Mouse (Mus musculus): Measurements from ENCODE around the gene Trim58. TPM values are rescaled to one million over a fixed set of nuclear protein-coding genes. Genes with fewer than 3 reads are reported as not detected.
A peak's percentile ranks its signal among the peaks of the same experiment; 100 is the strongest.

Trim58 gene
- polyA plus RNA-seq, 1 experiment from 2014 or later: 0.53 TPM

DNA sequence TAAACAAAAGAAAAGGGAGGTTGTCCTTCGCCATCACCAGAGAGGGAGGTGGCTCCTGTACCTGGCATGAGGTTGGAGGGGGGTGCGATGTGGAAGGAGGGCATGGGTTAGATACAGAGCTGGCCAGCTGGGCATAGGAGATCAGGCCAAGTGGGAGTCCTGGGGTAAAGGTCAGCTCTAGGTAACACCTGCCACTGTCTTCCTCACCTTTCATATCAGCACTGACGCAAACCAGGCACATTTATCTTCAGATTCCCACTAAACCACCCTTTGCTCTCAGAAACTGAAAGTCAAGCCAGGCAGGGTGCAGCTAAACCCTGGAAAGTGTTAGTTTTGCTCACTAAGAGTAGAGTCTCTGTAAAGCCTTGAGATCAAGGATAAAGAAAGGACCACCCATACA, 21.9 kb upstream of the Trim58 start:
- WGBS: 76% methylated on average over 3 of the region's 3 CpGs
- H3K27me3 ChIP-seq: no peaks in the 10 kb centered on the region

GRCm38 (mm10) chr11:58618793-58619192, 21.5 kb upstream of the Trim58 start:
- WGBS: 45% methylated on average over 6 of the region's 6 CpGs

More for the DNA sequence above, 21.9 kb upstream of the Trim58 start:
- no peak for ATAC-seq (ENCODE audit: low FRiP score)
- H3K4me1 ChIP-seq: peaks cover 9% of the 10 kb centered on the region
- no peaks in the 10 kb centered on the region for H3K36me3 ChIP-seq
- H3K4me3 ChIP-seq: no peak overlapping the region
- no peak overlapping the region for H3K9ac ChIP-seq
- no peak overlapping the region for H3K27ac ChIP-seq
- H3K9me3 ChIP-seq (replicated peaks): no peaks in the 10 kb centered on the region
- H3K4me2 ChIP-seq (replicated peaks): no peak overlapping the region

GRCm38 (mm10) chr11:58626146-58626545, 14.1 kb upstream of the Trim58 start:
- H3K4me2 ChIP-seq (replicated peaks): no peak overlapping the region
- no peak overlapping the region for H3K4me3 ChIP-seq
- no peak overlapping the region for H3K9ac ChIP-seq
- no peaks in the 10 kb centered on the region for H3K9me3 ChIP-seq (replicated peaks)
- WGBS: 55% methylated on average over 4 of the region's 4 CpGs
- no peak for ATAC-seq (ENCODE audit: low FRiP score)
- no peaks in the 10 kb centered on the region for H3K4me1 ChIP-seq
- no peaks in the 10 kb centered on the region for H3K36me3 ChIP-seq
- H3K27ac ChIP-seq: no peak overlapping the region
- no peaks in the 10 kb centered on the region for H3K27me3 ChIP-seq

More at GRCm38 (mm10) chr11:58618793-58619192, 21.5 kb upstream of the Trim58 start:
- ATAC-seq (ENCODE audit: low FRiP score): no peak
- no peaks in the 10 kb centered on the region for H3K9me3 ChIP-seq (replicated peaks)
- no peak overlapping the region for H3K27ac ChIP-seq
- no peak overlapping the region for H3K4me2 ChIP-seq (replicated peaks)
- no peak overlapping the region for H3K9ac ChIP-seq
- H3K27me3 ChIP-seq: no peaks in the 10 kb centered on the region
- H3K4me1 ChIP-seq: peaks cover 9% of the 10 kb centered on the region
- no peak overlapping the region for H3K4me3 ChIP-seq
- no peaks in the 10 kb centered on the region for H3K36me3 ChIP-seq

GRCm38 (mm10) chr11:58630401-58630800, 9.9 kb upstream of the Trim58 start, which contains the start of gene Olfr323:
Gene Olfr323, minus strand, starts transcription at chr11:58630501.
- no peak within 1 kb of the TSS for H3K4me2 ChIP-seq (replicated peaks)
- no peak within 1 kb of the TSS for H3K27ac ChIP-seq
- WGBS: 74% methylated on average over 5 of the region's 5 CpGs
- H3K36me3 ChIP-seq: no peaks in the 10 kb centered on the region
- H3K4me3 ChIP-seq: no peak within 1 kb of the TSS
- H3K27me3 ChIP-seq: no peaks in the 10 kb centered on the region
- no peaks in the 10 kb centered on the region for H3K4me1 ChIP-seq
- ATAC-seq (ENCODE audit: low FRiP score): no peak
- no peaks in the 10 kb centered on the region for H3K9me3 ChIP-seq (replicated peaks)
- H3K9ac ChIP-seq: no peak within 1 kb of the TSS

DNA sequence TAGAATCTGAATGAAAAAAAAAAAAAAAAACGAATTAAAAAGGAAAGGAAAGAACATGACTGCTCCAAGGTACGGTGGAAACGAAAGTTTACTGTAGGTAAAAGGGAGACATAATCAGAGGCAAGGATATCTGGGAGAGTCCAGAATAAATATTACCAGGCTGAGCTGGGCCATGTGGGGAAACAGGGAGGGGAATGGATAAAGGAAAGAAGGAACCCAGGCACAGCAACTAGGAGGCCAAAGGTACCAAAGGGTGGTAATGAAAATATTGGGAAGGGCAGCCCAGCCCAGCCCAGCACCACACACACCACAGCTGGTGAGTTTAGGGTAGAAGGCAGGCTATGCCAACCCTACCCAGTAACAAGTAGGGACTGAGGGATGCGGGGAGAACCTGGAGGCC, 5.4 kb upstream of the Trim58 start:
- ATAC-seq (ENCODE audit: low FRiP score): no peak
- H3K27me3 ChIP-seq: peaks cover 4% of the 10 kb centered on the region
- no peaks in the 10 kb centered on the region for H3K36me3 ChIP-seq
- no peaks in the 10 kb centered on the region for H3K9me3 ChIP-seq (replicated peaks)
- H3K9ac ChIP-seq: no peak overlapping the region
- no peak overlapping the region for H3K4me3 ChIP-seq
- H3K4me2 ChIP-seq (replicated peaks): no peak overlapping the region
- no peak overlapping the region for H3K27ac ChIP-seq
- H3K4me1 ChIP-seq: no peaks in the 10 kb centered on the region
- WGBS: 72% methylated on average over 4 of the region's 4 CpGs

- ATAC-seq (ENCODE audit: low FRiP score): no peak
- Histone ChIP-seq H3K27ac (no peak overlapping the region), H3K4me1 (peaks cover 9% of the 10 kb centered on the region), H3K4me3 (no peak overlapping the region), H3K27me3 (peaks cover 15% of the 10 kb centered on the region), H3K9me3 (replicated peaks) (no peaks in the 10 kb centered on the region), H3K4me2 (replicated peaks) (no peak overlapping the region), H3K36me3 (no peaks in the 10 kb centered on the region), H3K9ac (no peak overlapping the region)
- 16% methylated on average over 3 of the region's 4 CpGs for whole genome bisulfite sequencing
Observed at GRCm38 (mm10) chr11:58636376-58636977, 3.8 kb upstream of the Trim58 start.

DNA sequence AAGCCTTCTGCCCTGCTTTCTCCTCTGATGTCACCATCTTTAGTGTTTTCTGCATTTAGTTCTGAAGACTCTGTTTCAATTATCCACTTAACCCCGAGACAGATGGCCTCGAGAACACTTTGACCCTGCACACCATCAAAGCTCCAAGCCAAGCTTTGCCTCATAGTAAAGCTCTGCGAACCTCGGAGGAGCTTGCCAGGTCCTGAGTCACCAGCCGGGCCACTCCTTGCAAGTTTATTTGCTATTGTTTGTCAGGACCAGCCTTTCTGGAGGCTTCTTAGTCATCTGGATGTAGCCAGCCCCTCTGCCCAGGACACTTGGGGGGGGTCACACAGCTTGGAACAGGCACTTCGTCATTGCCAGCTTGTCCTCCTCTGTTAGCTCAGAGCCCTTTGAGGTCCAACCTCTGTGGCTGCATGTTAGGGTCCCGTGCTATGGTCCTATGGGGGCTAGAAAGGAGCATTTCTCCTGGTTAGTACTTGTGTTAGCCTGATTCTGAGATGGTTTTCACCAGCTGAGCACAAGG, 2.0 kb upstream of the Trim58 start:
- Histone ChIP-seq H3K27ac (no peak overlapping the region), H3K9ac (no peak overlapping the region), H3K36me3 (no peaks in the 10 kb centered on the region), H3K27me3 (peaks cover 21% of the 10 kb centered on the region), H3K9me3 (replicated peaks) (no peaks in the 10 kb centered on the region), H3K4me1 (peaks cover 9% of the 10 kb centered on the region), H3K4me3 (no peak overlapping the region), H3K4me2 (replicated peaks) (no peak overlapping the region)
- no peak for ATAC-seq (ENCODE audit: low FRiP score)
- WGBS: 76% methylated on average over 7 of the region's 7 CpGs

- Histone ChIP-seq H3K9me3 (replicated peaks) (no peaks in the 10 kb centered on the region), H3K4me2 (replicated peaks) (peak overlapping the region; percentile 93), H3K27ac (no peak overlapping the region), H3K36me3 (no peaks in the 10 kb centered on the region), H3K4me1 (peaks cover 9% of the 10 kb centered on the region), H3K27me3 (peaks cover 21% of the 10 kb centered on the region), H3K4me3 (peak overlapping the region; percentile 37), H3K9ac (peak overlapping the region; percentile 66)
- WGBS: 34% methylated on average over 14 of the region's 14 CpGs
- no peak for ATAC-seq (ENCODE audit: low FRiP score)
Observed at GRCm38 (mm10) chr11:58641057-58641456, 792 bp downstream of the Trim58 start.

DNA sequence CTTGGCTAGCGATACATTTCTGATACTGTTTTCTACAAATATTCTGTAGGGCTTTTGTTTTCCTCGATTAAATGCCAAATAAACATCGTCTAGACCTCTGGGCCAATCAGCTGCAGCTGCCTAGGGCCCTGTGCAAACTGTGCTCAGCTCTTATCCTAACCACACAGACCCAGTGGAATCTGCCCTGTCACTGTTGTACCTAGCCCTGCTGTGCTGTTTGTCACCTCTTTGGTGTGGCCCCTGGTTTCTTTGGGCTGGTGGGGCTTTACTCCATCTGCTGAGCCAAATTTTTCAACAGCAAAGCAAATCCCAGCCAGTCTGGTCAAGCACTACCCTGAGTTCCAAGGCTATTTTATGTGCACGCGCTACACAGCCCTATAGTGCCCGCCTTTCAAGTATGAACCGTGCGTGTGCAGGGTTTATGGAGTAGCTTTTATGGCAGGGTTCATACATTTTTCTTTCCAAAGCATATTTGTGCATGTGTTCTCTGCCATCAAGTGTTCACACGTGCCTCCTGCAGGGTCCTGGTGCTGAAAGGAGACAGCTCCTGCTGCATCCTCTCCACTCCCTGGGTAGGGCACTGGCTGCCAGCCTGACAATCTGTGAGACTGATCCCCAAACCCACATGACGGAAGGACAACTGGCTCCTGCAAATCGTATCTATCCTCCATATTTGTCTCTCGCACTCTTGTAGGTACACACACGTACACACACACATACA, 1.5 kb downstream of the Trim58 start:
- Histone ChIP-seq H3K9ac (no peak overlapping the region), H3K4me2 (replicated peaks) (no peak overlapping the region), H3K27me3 (peaks cover 21% of the 10 kb centered on the region), H3K27ac (no peak overlapping the region), H3K36me3 (no peaks in the 10 kb centered on the region), H3K4me1 (peaks cover 9% of the 10 kb centered on the region), H3K4me3 (no peak overlapping the region), H3K9me3 (replicated peaks) (no peaks in the 10 kb centered on the region)
- no peak for ATAC-seq (ENCODE audit: low FRiP score)
- WGBS: 84% methylated on average over 13 of the region's 13 CpGs

GRCm38 (mm10) chr11:58643350-58643749, 3.1 kb downstream of the Trim58 start:
- no peak overlapping the region for H3K4me2 ChIP-seq (replicated peaks)
- no peaks in the 10 kb centered on the region for H3K36me3 ChIP-seq
- H3K4me3 ChIP-seq: no peak overlapping the region
- no peak for ATAC-seq (ENCODE audit: low FRiP score)
- H3K4me1 ChIP-seq: peaks cover 9% of the 10 kb centered on the region
- no peaks in the 10 kb centered on the region for H3K9me3 ChIP-seq (replicated peaks)
- H3K9ac ChIP-seq: no peak overlapping the region
- H3K27ac ChIP-seq: no peak overlapping the region
- WGBS: 36% methylated on average over 6 of the region's 6 CpGs
- H3K27me3 ChIP-seq: peaks cover 20% of the 10 kb centered on the region

DNA sequence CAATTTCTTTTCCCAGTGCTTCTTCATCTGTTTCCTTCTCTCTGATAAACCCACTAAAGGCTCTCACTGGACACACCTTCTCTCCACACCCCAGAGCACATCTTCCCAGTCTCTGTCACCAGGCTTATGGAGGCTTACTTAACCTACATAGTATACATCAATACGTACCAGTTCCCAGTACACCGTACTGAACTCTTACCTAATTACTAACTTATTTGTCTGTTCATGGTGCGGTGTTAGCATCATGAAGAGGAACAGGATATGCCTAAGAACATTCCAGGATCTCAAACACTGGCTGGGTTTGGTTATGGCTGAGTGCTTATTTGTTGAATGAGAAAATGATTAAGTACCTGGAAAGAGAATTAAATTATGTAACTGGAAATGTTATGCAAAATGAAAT, 14.9 kb downstream of the Trim58 start:
- Histone ChIP-seq H3K27ac (no peak overlapping the region), H3K4me2 (replicated peaks) (no peak overlapping the region), H3K4me3 (no peak overlapping the region), H3K36me3 (no peaks in the 10 kb centered on the region), H3K27me3 (no peaks in the 10 kb centered on the region), H3K9ac (no peak overlapping the region), H3K9me3 (replicated peaks) (0 out of 2 replicates have a peak, but pooled peaks cover 3% of the 10 kb centered on the region), H3K4me1 (no peaks in the 10 kb centered on the region; the same call in 1 of the 2 replicates)
- 85% methylated on average over 3 of the region's 3 CpGs for WGBS
- no peak for ATAC-seq (ENCODE audit: low FRiP score)

DNA sequence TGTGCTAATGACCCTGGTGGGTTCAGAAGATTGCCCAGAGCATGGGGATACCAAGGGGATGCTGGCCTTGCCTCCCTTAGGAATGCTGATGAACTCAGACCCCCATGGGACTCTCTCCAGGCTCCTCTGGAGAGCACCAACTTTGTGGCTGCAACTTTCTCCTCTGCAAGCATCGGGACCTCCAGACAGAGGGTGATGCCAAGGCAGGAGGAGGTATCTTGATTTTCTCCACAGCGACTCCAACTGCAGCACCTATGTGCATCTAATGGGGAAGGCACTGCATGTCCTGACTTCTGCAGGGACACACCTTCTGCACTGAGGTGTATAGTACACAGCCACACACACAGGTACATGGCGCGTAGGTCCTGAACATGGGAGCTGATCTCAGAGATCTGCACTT, 18.3 kb downstream of the Trim58 start, which contains the start of gene Olfr322:
Gene Olfr322 (plus strand): TSS at position 187 of the 400 bp plus-strand sequence.
- no peaks in the 10 kb centered on the region for H3K36me3 ChIP-seq
- 92% methylated on average over 4 of the region's 4 CpGs for WGBS
- H3K9me3 ChIP-seq (replicated peaks): no peaks in the 10 kb centered on the region
- no peaks in the 10 kb centered on the region for H3K27me3 ChIP-seq
- no peak for ATAC-seq (ENCODE audit: low FRiP score)
- no peak within 1 kb of the TSS for H3K4me2 ChIP-seq (replicated peaks)
- H3K27ac ChIP-seq: no peak within 1 kb of the TSS
- no peak within 1 kb of the TSS for H3K9ac ChIP-seq
- H3K4me1 ChIP-seq: no peaks in the 10 kb centered on the region; the same call in 1 of the 2 replicates
- H3K4me3 ChIP-seq: no peak within 1 kb of the TSS
